Mouse (Mus musculus): ENCODE data around the gene Cmya5. TPM values are rescaled to one million over a fixed set of nuclear protein-coding genes. Genes with fewer than 3 reads are reported as not detected.
A peak's percentile ranks its signal among the peaks of the same experiment; 100 is the strongest.
"Not testable (repeated sequence)": the region's sequence is repeated elsewhere in the genome, so short reads cannot be mapped to it uniquely, and the experiment has no call there.

Cmya5 gene
- total RNA-seq, 2 experiments from 2014 or later: not detected

DNA sequence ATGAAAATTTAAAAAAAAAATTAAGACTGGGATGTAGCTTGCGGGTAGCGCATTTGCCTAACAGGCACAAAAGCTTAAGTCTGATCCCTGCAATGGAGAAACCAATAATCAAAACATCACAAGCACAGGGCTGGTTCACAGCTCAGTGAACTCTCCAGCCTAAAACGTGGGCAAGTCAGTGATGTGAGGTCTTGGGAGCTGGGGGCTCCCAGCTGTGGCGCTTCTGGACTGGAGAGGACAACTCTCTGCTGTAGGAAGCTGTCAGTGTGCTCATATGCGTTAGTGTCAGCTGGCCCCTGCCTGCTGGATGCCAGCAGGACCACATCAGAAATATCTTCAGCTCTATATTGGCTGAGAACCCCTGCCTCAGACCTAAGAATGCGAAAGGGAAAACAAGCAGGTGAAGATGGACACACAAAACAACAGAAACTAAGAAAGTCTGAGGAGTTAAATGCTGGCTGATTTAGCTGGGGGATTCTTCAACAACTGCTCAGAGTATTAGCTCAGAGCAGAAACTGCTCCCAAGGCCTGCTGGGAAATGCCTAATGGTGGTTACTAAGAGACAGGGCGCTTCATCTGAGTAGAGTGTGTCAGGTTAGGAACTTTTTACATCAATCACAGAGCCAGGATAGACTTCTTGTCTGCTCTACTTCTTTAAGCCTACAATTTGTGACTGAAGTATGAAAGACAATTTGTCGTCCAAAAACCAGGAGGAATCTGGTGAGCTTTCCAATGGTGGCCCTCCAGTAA lies 16.2 kb downstream of the Cmya5 start:
- ATAC-seq (replicated peaks; ENCODE audit: poor library complexity): no peak

- no peak for ATAC-seq (replicated peaks; ENCODE audit: poor library complexity)
Observed at GRCm38 (mm10) chr13:93122321-93122720, 22.2 kb downstream of the Cmya5 start.

- no peak for ATAC-seq (replicated peaks; ENCODE audit: poor library complexity)
Observed at GRCm38 (mm10) chr13:93117241-93117640, 27.3 kb downstream of the Cmya5 start.

- ATAC-seq (replicated peaks; ENCODE audit: poor library complexity): no peak
Observed at GRCm38 (mm10) chr13:93102340-93103090, 42.0 kb downstream of the Cmya5 start.

- ATAC-seq (replicated peaks; ENCODE audit: poor library complexity): no peak
Observed at GRCm38 (mm10) chr13:93098596-93098995, 45.9 kb downstream of the Cmya5 start.

- no peak for ATAC-seq (replicated peaks; ENCODE audit: poor library complexity)
Observed at GRCm38 (mm10) chr13:93096643-93097042, 47.9 kb downstream of the Cmya5 start.

GRCm38 (mm10) chr13:93095097-93095791 lies 49.3 kb downstream of the Cmya5 start:
- ATAC-seq (replicated peaks; ENCODE audit: poor library complexity): no peak

DNA sequence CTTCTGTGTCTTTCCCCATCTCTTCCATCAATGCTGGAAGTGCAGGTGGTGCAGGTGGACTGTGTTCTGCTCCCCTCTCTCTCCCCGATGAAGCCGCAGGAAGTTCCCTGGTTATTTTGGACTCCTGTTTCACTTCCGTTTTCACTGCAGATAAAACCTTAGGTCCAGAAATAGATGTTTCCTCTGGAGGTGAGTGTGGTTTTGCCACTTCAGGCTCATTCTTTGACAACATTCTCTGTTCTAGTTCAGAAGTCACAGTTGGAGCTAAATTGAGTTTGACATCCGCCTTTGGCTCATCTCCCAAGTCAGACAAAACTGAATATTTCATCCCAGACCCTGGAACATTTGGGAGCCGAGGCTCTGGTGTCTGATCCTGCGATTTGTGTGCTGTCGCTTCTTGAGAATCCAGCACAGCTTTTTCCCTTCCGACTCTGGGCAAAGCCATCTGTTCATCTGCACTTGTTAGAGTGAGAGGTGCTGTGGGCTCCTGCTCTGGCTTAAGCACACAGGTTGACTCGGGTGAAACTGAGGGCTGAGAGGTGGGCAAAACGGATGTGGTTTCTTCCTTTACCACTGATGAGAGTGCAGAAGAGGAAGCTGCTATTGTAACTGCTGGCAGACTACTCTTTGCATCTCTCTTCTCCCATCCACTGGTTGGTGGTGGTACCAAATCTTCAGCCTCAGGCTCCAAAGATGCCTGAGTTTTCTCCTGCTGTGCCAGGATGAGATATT lies 50.2 kb downstream of the Cmya5 start:
- peak; percentile 67 for ATAC-seq (replicated peaks; ENCODE audit: poor library complexity)

- no peak for ATAC-seq (replicated peaks; ENCODE audit: poor library complexity)
Observed at GRCm38 (mm10) chr13:93093697-93094096, 50.8 kb downstream of the Cmya5 start.

GRCm38 (mm10) chr13:93092916-93093429 lies 51.6 kb downstream of the Cmya5 start:
- no peak for ATAC-seq (replicated peaks; ENCODE audit: poor library complexity)

DNA sequence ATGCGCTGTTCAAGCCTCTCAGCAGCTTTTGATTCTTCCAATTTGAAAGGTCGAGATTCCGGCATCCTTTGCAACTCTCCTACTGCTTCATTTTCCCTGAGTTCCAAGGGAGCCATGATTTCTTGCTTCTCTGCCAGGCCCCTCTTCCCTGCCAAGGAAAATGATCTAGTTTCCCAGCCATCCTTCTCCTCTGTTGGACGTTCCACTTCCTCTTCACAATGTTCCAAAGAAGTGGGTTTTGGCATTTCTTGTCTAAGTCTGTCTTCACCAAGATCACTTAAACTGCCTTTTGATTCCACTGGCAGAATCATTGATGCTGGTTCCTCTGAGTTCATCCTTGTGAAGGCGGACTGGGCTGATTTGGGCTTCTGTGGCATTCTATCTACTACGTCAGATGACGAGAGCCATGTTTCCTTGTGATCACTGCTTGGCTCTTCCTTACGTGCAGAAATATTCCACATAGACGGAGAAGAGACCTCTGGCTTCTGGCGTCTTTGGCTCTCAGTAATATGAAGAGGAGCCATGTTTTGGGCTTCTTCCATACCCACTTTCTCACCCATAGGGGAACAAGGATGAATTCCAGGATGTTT lies 52.6 kb downstream of the Cmya5 start:
- ATAC-seq (replicated peaks; ENCODE audit: poor library complexity): no peak

DNA sequence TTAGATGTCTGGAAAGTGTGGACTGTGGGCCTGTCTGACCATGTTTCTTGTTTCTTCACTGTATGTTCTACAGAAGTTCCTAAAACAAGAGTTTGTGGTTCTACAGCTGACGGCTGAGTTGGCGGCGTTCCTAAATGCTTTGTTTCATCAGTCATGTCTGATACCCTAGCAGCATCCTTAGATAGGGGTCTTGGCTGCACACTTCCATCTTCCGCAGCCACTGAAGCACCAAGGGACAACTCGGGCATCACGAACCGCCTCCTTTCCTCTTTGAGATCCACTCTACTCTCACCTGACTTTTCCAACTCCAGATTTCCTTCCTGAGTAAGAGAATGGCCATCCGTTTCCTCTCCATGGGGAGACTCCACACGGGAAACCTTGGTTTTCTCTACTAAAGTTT lies 53.3 kb downstream of the Cmya5 start:
- ATAC-seq (replicated peaks; ENCODE audit: poor library complexity): no peak

GRCm38 (mm10) chr13:93089481-93089880 lies 55.0 kb downstream of the Cmya5 start:
- ATAC-seq (replicated peaks; ENCODE audit: poor library complexity): no peak

DNA sequence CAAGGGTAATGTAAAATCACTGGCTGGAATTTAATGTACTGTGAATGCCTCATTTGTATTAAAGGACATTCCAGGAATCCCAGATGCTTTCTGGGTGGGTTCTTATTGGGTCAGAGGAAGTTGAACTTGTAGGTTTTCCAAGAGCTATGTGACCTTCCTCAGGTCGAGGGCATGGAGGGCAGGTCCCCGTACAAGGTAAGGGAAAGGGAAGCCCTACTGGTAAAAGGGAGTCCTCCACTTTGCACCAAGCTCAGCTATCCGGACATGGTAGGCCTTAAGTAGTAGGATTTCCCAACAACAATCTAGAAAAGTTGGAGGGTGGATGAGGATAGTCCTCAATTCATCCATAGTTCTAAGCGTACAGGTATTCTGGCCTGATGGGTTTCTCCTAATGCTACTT lies 58.8 kb downstream of the Cmya5 start:
- no peak for ATAC-seq (replicated peaks; ENCODE audit: poor library complexity)

DNA sequence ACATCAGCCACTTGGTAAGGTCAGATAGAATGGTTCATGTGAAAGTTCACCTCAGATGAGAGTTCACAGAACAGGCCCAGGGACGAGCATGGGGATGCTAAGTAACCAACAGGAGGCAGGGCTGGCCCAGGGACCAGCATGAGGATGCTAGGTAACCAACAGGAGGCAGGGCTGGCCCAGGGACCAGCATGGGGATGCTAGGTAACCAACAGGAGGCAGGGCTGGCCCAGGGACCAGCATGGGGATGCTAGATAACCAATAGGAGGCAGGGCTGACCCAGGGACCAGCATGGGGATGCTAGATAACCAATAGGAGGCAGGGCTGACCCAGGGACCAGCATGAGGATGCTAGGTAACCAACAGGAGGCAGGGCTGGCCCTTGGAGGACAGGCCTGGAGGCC lies 62.2 kb downstream of the Cmya5 start:
- not testable (repeated sequence) for ATAC-seq (replicated peaks; ENCODE audit: poor library complexity)

- no peak for ATAC-seq (replicated peaks; ENCODE audit: poor library complexity)
Observed at GRCm38 (mm10) chr13:93080859-93081258, 63.7 kb downstream of the Cmya5 start.

GRCm38 (mm10) chr13:93074147-93074641 lies 70.3 kb downstream of the Cmya5 start:
- no peak for ATAC-seq (replicated peaks; ENCODE audit: poor library complexity)

DNA sequence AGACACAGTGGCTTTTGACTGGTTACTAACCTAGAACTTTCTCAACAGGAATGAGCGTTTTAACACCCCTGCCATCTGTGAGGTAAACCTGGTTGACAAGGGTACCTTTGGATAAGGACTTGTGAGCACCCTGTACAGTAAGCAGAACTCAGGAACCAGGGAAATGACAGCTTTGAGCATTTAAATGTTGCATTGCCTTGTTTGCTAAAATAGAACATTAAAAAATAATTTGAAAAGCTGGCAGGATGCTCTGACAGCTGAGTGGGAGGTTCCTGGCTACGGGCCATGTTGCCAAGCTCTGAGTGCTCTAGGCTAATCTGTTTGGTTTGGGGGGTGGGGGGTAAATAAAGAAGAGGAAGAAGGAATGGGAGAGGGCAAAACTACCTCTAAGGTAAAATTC lies 70.9 kb downstream of the Cmya5 start:
- no peak for ATAC-seq (replicated peaks; ENCODE audit: poor library complexity)

DNA sequence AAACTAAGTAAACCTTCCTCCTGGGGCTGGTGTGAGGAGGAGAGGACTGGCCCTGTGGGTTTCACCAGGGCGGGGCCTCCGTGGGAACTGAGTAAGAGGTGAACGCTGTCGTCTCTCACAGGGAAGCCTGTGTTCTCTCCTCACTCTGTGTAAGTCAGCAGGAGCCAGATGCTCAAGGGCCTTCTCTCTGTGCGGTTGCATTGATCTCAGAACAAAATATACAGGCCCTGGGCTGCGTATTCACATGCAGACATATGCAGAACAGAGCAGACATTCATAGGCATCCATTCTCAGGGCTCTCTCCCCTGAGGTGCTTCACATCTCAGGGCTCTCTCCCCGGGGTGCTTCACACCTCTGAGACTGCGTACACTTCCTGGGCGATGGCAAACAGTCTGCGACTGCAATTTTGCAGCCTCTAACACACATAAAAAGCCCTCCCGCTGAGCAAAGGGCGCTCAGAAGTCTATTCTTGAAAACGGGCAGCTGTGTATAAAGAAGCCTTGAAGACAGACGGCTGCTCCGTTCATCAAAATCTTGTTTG lies 71.6 kb downstream of the Cmya5 start:
- no peak for ATAC-seq (replicated peaks; ENCODE audit: poor library complexity)

DNA sequence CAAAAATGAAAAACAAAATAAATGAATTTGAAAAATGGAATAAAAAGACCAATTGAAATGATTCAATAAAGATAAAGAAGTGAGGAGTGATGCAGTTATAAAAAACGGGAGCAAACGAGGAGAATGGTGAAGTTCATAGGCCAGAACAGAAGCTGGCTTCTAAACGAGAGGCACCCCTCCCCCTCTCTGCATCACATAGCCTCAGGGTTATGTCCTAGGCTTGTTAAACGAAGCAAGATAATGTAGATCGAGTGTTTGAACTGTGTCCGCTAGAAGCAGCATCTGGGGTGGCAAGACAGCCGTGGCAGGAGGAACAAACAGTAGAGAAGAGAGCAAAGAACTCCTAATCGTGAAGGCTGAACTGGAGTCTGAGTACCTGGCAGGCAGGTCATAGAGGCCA lies 74.1 kb downstream of the Cmya5 start:
- ATAC-seq (replicated peaks; ENCODE audit: poor library complexity): no peak

All from megakaryocyte progenitor cell, adult 5-6 weeks (primary cell).